Mouse (Mus musculus): ENCODE results near the gene Rcc1. TPM values are rescaled to one million over a fixed set of nuclear protein-coding genes. Genes with fewer than 3 reads are reported as not detected.

The Rcc1 gene
- total and polyA plus RNA-seq, 2 experiments from 2014 or later = 18.7 to 21.7 TPM

DNA sequence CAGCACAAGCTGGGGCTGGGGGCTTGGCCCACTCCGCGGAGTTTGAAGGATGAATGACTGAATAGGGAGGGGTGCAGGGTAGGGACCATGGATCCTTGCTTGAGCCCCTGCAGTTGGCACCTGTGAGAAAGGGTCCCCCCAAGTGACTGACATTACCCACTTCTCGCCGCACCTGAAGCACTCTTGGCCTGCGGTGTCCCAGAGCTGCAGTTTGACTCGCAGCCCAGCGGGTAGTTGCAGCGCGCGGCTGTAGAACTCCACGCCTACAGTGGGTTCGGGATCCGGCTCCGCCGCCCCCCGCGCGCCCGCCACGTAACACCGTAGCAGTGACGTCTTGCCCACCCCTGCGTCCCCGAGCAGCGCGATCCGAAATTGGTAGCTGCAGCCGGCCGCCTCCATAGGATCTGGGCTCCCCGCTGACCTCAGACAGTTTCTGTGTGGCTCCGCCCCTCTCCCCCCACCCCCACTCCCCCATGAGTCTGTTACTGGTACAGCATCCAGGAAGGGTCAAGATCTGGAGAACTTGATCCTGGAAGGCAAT is 50.4 kb downstream of the Rcc1 start, which contains the start of gene Rab42:
Rab42 (minus strand) TSS at position 447 of the 541 bp plus-strand sequence.
- peak within 1 kb of the TSS; percentile 14; the same call in 1 of the 2 replicates for H3K27ac ChIP-seq (ENCODE audit: low read depth, low read length)
- peak; percentile 25 for TF ChIP-seq CTCF (IDR thresholded peaks at IDR 0.05)
- 1% methylated on average over 31 of the region's 31 CpGs for WGBS
- H3K4me3 ChIP-seq (ENCODE audit: low read depth, low read length) = peak within 1 kb of the TSS; percentile 29
- H3K36me3 ChIP-seq (ENCODE audit: insufficient read depth, low read length) = no peaks in the 10 kb centered on the region
- peak; percentile 63 for DNase-seq (ENCODE audit: low spot score)
- H3K4me1 ChIP-seq (ENCODE audit: insufficient read depth, low read length) = no peaks in the 10 kb centered on the region
- H3K9ac ChIP-seq (replicated peaks; ENCODE audit: low read length, poor library complexity, severe bottlenecking) = peak within 1 kb of the TSS; percentile 25
- H3K27me3 ChIP-seq (ENCODE audit: insufficient read depth, low read length) = no peaks in the 10 kb centered on the region
- H3K4me2 ChIP-seq (ENCODE audit: low read depth, low read length, poor library complexity, severe bottlenecking) = peak within 1 kb of the TSS; percentile 46
- no peaks in the 10 kb centered on the region for H3K9me3 ChIP-seq (ENCODE audit: low read length)
- ATAC-seq (ENCODE audit: low FRiP score) = peak; percentile 83

DNA sequence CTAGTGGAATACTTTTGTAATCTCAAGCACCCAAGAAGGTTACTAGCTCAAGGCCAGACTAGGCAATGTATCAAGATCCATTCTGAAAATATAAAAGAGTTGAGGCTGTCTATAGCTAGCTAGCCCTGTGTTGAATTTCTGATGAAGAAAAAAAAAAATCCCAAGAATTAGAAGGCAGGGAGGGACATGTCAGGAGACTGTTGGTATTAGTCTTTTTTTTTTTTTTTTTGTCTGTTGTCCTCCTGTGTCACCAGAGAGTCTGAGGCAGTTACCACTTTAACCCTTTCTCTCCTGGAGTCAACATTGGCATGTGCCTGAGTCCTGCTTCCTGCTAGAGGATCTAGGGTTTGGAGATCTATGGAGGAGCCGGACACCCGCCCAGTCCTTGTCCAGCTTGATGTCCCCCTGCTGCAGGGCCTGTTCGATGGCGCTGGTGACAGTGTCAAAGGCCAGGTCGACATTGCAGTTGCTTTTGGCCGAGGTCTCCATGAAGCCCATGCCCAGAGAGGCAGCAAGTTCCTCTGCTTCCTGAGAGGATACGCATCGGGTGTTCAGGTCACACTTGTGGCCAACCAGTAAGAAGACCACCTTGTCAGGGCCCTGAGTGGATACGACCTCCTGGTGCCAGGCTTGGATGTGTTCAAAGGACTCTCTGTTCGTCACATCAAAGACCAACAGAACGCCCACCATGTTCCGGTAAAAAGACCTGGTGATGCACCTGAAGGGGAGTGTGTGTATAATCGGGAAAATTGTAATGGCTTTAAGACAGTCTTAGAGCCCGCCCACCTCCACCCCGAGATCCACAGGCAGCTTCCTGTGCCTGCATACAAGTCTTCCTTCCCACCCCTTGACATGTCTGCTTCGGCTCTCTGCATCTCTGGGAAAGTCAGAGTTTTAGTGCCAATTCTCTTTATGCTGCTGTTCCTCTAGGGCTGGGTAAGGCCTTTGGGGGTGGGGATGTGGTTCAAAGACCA is 51.2 kb downstream of the Rcc1 start:
- H3K4me2 ChIP-seq (ENCODE audit: low read depth, low read length, poor library complexity, severe bottlenecking) = peak overlapping the region; percentile 46
- peak overlapping the region; percentile 14; the same call in 1 of the 2 replicates for H3K27ac ChIP-seq (ENCODE audit: low read depth, low read length)
- H3K9me3 ChIP-seq (ENCODE audit: low read length) = no peaks in the 10 kb centered on the region
- H3K4me3 ChIP-seq (ENCODE audit: low read depth, low read length) = peak overlapping the region; percentile 29
- peak overlapping the region; percentile 25 for H3K9ac ChIP-seq (replicated peaks; ENCODE audit: low read length, poor library complexity, severe bottlenecking)
- H3K4me1 ChIP-seq (ENCODE audit: insufficient read depth, low read length) = no peaks in the 10 kb centered on the region
- TF ChIP-seq CTCF (IDR thresholded peaks at IDR 0.05) = no peak
- H3K27me3 ChIP-seq (ENCODE audit: insufficient read depth, low read length) = no peaks in the 10 kb centered on the region
- no peaks in the 10 kb centered on the region for H3K36me3 ChIP-seq (ENCODE audit: insufficient read depth, low read length)
- ATAC-seq (ENCODE audit: low FRiP score) (peak; percentile 17; the same call in 1 of the 2 replicates), DNase-seq (ENCODE audit: low spot score) (no peak)
- 62% methylated on average over 16 of the region's 16 CpGs for WGBS

DNA sequence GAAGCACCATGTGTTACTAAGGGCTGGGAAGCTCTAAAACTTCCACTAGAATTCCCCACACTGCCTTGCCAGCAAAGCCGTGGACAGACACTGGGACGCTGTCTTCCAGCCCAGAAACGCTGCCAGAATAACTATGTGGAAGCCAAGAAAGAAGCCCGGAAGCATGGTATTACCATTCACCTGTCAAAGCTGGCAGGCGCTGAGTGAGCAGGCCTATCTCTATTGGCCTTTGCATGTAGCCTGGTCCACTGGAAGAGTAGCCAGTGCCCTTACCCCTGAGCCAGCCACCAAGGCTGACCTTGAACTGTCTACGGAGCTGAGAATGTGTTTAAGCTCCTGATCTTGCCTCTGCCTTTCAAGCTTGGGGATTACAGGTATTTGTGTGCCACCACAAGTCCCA is 51.9 kb downstream of the Rcc1 start:
- no peak for ATAC-seq (ENCODE audit: low FRiP score)
- 79% methylated on average over 6 of the region's 6 CpGs for WGBS
- H3K9me3 ChIP-seq (ENCODE audit: low read length) = no peaks in the 10 kb centered on the region

DNA sequence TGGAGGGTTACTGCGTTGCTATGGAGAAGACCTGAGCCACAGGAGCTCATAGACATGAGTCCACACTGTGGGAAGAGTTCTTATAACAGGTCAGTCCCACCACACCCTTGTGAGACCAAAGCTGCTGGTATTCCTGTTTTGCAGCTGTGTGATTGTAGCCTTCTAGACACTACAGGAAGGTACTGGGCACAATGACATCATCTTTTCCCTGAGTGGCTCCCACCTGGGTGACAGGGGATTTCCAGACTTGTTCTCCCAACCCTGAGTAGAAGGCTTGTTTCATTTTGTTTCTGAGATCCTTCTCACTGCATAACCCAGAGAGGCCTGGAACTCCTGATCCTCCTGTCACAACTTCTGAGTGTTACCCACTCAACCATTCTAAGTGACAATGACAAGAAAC is 53.6 kb downstream of the Rcc1 start:
- 93% methylated on average over 1 of the region's 1 CpGs for WGBS
- H3K4me3 ChIP-seq (ENCODE audit: low read depth, low read length) = no peak overlapping the region
- TF ChIP-seq CTCF (IDR thresholded peaks at IDR 0.05) = no peak
- DNase-seq (ENCODE audit: low spot score) = no peak
- ATAC-seq (ENCODE audit: low FRiP score) = no peak
- no peaks in the 10 kb centered on the region for H3K4me1 ChIP-seq (ENCODE audit: insufficient read depth, low read length)
- no peaks in the 10 kb centered on the region for H3K27me3 ChIP-seq (ENCODE audit: insufficient read depth, low read length)
- no peak overlapping the region for H3K4me2 ChIP-seq (ENCODE audit: low read depth, low read length, poor library complexity, severe bottlenecking)
- H3K36me3 ChIP-seq (ENCODE audit: insufficient read depth, low read length) = no peaks in the 10 kb centered on the region
- no peak overlapping the region for H3K27ac ChIP-seq (ENCODE audit: low read depth, low read length)
- H3K9ac ChIP-seq (replicated peaks; ENCODE audit: low read length, poor library complexity, severe bottlenecking) = no peak overlapping the region
- no peaks in the 10 kb centered on the region for H3K9me3 ChIP-seq (ENCODE audit: low read length)

More for the DNA sequence above, 51.9 kb downstream of the Rcc1 start:
- no peak for TF ChIP-seq CTCF (IDR thresholded peaks at IDR 0.05)
- Histone ChIP-seq H3K4me3 (ENCODE audit: low read depth, low read length) (no peak overlapping the region), H3K9ac (replicated peaks; ENCODE audit: low read length, poor library complexity, severe bottlenecking) (no peak overlapping the region), H3K36me3 (ENCODE audit: insufficient read depth, low read length) (no peaks in the 10 kb centered on the region), H3K4me1 (ENCODE audit: insufficient read depth, low read length) (no peaks in the 10 kb centered on the region), H3K27ac (ENCODE audit: low read depth, low read length) (no peak overlapping the region), H3K4me2 (ENCODE audit: low read depth, low read length, poor library complexity, severe bottlenecking) (no peak overlapping the region), H3K27me3 (ENCODE audit: insufficient read depth, low read length) (no peaks in the 10 kb centered on the region)
- DNase-seq (ENCODE audit: low spot score) = no peak

DNA sequence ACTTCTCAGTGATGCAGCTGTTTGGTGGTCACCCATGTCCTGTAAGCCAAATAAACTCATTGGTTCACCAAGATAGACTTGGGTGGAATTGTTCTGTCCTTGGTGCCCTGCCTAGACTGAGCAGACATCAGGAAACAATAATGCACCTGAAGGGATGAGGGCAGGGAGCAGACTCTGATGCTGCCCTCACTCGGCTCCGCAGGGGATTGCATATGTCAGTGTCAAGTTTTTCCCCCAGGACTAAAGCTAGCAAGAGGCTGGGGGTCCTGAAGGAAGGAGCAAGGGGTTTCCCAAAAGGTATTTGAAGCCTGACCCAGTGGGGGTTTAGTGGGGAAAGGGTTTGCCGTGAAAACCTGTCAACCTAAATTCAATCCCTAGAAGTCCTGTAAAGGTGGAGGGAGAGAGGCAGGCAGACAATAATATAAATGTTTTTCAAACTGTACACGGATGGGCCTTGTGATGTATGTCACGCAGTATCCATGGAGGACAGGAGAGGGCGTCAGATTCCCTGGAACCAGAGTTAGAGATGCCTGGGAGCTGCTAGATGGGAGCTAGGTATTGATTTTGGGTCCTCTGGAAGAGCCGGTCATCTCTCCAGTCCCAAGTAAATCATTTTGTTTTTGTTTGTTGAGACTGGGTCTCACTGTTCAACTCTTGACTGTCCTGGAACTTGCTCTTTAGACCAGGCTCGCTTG is 57.6 kb downstream of the Rcc1 start:
- Histone ChIP-seq H3K9ac (replicated peaks; ENCODE audit: low read length, poor library complexity, severe bottlenecking) (no peak overlapping the region), H3K4me1 (ENCODE audit: insufficient read depth, low read length) (no peaks in the 10 kb centered on the region), H3K27ac (ENCODE audit: low read depth, low read length) (no peak overlapping the region), H3K4me2 (ENCODE audit: low read depth, low read length, poor library complexity, severe bottlenecking) (no peak overlapping the region), H3K36me3 (ENCODE audit: insufficient read depth, low read length) (peaks cover 19% of the 10 kb centered on the region), H3K4me3 (ENCODE audit: low read depth, low read length) (no peak overlapping the region), H3K27me3 (ENCODE audit: insufficient read depth, low read length) (no peaks in the 10 kb centered on the region), H3K9me3 (ENCODE audit: low read length) (no peaks in the 10 kb centered on the region)
- no peak for ATAC-seq (ENCODE audit: low FRiP score)
- WGBS = 46% methylated on average over 8 of the region's 8 CpGs
- peak; percentile 20; the same call in 1 of the 2 replicates for TF ChIP-seq CTCF (IDR thresholded peaks at IDR 0.05)
- DNase-seq (ENCODE audit: low spot score) = no peak

Measured in midbrain, postnatal 0 days (tissue).